Mouse (Mus musculus) cerebellum, adult 2 months (tissue): ENCODE results near the gene Cct8l1.
A peak's percentile ranks its signal among the peaks of the same experiment; 100 is the strongest.

Experiments
- CTCF ChIP-seq: fragments of 200-500 bp; IDR thresholded peaks from 2 replicates; pipeline ENCODE4 v1.5.1; 2011; ENCODE audit warnings: low read depth, mild to moderate bottlenecking, control low read depth, low read length, moderate library complexity, borderline replicate concordance; ENCODE audit not compliant: insufficient read depth
- POLR2A ChIP-seq: fragments of 200-500 bp; IDR thresholded peaks from 2 replicates; pipeline ENCODE4 v1.6.1; 2011; ENCODE audit warnings: low read length, control low read depth, borderline replicate concordance; ENCODE audit not compliant: insufficient read depth

GRCm38 (mm10) chr5:25529529-25530421, 13.9 kb downstream of the Cct8l1 start:
- TF ChIP-seq POLR2A: peak; percentile 88
- no peak for TF ChIP-seq CTCF
